Mouse (Mus musculus): ENCODE results near the gene Trio. TPM values are rescaled to one million over a fixed set of nuclear protein-coding genes. Genes with fewer than 3 reads are reported as not detected.

Trio gene
- polyA plus RNA-seq, 1 experiment from 2014 or later = 28.9 TPM

DNA sequence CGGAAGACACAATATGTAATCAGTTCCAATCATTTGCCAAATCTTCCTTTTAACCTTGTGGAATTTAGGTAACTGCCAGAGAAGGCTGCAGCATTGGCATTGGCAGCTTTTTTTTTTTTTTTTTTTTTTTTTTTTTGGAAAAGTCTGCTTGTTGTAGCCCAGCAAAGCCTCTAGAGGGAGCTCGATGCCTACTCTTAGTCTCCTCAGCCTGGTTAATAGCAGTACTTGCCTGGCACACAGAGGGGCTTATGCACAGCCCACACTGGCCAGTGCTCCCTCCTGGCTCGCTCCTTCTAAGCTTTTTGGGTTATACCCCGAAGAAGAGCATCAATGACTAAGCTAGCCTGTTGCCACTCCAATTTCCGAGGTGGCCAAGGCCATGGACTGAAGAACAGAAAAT lies 106.1 kb downstream of the Trio start:
- H3K4me3 ChIP-seq (ENCODE audit: low read depth, low read length) = no peak overlapping the region
- no peaks in the 10 kb centered on the region for H3K27me3 ChIP-seq (ENCODE audit: insufficient read depth, low read length)
- no peak overlapping the region for H3K4me2 ChIP-seq
- TF ChIP-seq CTCF (IDR thresholded peaks at IDR 0.05; ENCODE audit: low read depth) = peak; percentile 75
- H3K9me3 ChIP-seq (ENCODE audit: low read depth, low read length) = no peaks in the 10 kb centered on the region
- peak; percentile 84 for DNase-seq
- H3K27ac ChIP-seq (ENCODE audit: low read depth) = no peak overlapping the region
- ATAC-seq (ENCODE audit: insufficient read depth) = peak; percentile 80
- 14% methylated on average over 5 of the region's 5 CpGs for WGBS
- peaks cover 14% of the 10 kb centered on the region for H3K4me1 ChIP-seq (ENCODE audit: insufficient read depth)
- peaks cover 6% of the 10 kb centered on the region; the same call in 1 of the 2 replicates for H3K36me3 ChIP-seq (ENCODE audit: insufficient read depth)
- H3K9ac ChIP-seq = no peak overlapping the region

DNA sequence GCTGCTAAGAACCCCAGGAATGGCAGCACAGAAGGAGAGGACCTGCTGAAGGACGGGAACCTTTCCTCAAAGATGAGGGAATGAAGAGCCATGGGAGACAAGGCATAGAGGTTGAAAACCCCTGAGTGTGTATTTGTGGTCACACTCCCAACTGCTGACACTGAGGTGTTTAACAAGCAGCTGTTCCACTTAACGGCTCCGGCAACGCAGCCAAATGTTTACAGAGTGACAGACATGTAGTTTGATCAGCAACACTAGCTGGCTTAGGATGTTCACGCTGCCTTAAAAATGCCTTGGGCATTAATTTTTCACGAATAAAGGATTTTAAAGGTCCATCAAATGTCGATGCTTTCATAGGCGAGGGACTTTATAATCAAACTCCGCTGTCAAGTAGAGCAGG lies 106.8 kb downstream of the Trio start:
- no peak overlapping the region for H3K4me2 ChIP-seq
- no peak overlapping the region for H3K9ac ChIP-seq
- DNase-seq (no peak), ATAC-seq (ENCODE audit: insufficient read depth) (no peak)
- H3K27me3 ChIP-seq (ENCODE audit: insufficient read depth, low read length) = no peaks in the 10 kb centered on the region
- 62% methylated on average over 9 of the region's 9 CpGs for WGBS
- no peak for TF ChIP-seq CTCF (IDR thresholded peaks at IDR 0.05; ENCODE audit: low read depth)
- H3K4me1 ChIP-seq (ENCODE audit: insufficient read depth) = peaks cover 10% of the 10 kb centered on the region
- peaks cover 6% of the 10 kb centered on the region; the same call in 1 of the 2 replicates for H3K36me3 ChIP-seq (ENCODE audit: insufficient read depth)
- no peaks in the 10 kb centered on the region for H3K9me3 ChIP-seq (ENCODE audit: low read depth, low read length)
- H3K27ac ChIP-seq (ENCODE audit: low read depth) = no peak overlapping the region
- no peak overlapping the region for H3K4me3 ChIP-seq (ENCODE audit: low read depth, low read length)

- Histone ChIP-seq H3K9me3 (ENCODE audit: low read depth, low read length) (no peaks in the 10 kb centered on the region), H3K27ac (ENCODE audit: low read depth) (no peak overlapping the region), H3K4me1 (ENCODE audit: insufficient read depth) (no peaks in the 10 kb centered on the region), H3K27me3 (ENCODE audit: insufficient read depth, low read length) (no peaks in the 10 kb centered on the region), H3K36me3 (ENCODE audit: insufficient read depth) (peaks cover 6% of the 10 kb centered on the region; the same call in 1 of the 2 replicates), H3K4me3 (ENCODE audit: low read depth, low read length) (no peak overlapping the region), H3K4me2 (no peak overlapping the region), H3K9ac (no peak overlapping the region)
- 52% methylated on average over 4 of the region's 4 CpGs for WGBS
- DNase-seq (no peak), ATAC-seq (ENCODE audit: insufficient read depth) (no peak)
- TF ChIP-seq CTCF (IDR thresholded peaks at IDR 0.05; ENCODE audit: low read depth) = peak; percentile 41
Measured at GRCm38 (mm10) chr15:27916204-27916603, 109.4 kb downstream of the Trio start.

DNA sequence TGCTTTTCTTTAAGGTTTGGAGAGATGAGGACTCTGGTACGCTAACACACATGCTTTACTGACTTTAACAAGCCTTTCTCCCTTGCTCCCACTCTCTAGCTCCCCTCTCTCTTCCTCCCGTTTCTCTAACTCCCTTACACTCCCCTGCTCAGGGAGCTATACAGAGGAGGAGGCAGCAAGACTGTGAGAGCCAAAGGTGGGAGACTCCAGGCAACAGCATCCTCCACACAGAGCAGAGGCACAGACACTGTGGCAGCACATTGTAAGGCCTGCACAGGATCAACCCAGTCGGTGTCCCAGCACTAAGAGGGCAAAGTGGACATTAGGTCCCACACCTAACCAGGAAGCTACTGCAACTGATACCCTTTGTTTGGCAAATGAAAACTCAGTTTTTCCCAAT lies 112.6 kb downstream of the Trio start:
- 72% methylated on average over 3 of the region's 3 CpGs for WGBS
- Histone ChIP-seq H3K9ac (no peak overlapping the region), H3K9me3 (ENCODE audit: low read depth, low read length) (no peaks in the 10 kb centered on the region), H3K4me2 (no peak overlapping the region), H3K27ac (ENCODE audit: low read depth) (no peak overlapping the region), H3K4me1 (ENCODE audit: insufficient read depth) (no peaks in the 10 kb centered on the region), H3K36me3 (ENCODE audit: insufficient read depth) (peaks cover 3% of the 10 kb centered on the region; the same call in 1 of the 2 replicates), H3K27me3 (ENCODE audit: insufficient read depth, low read length) (no peaks in the 10 kb centered on the region), H3K4me3 (ENCODE audit: low read depth, low read length) (no peak overlapping the region)
- ATAC-seq (ENCODE audit: insufficient read depth) (no peak), DNase-seq (no peak)
- no peak for TF ChIP-seq CTCF (IDR thresholded peaks at IDR 0.05; ENCODE audit: low read depth)

GRCm38 (mm10) chr15:27911196-27911595 lies 114.5 kb downstream of the Trio start:
- no peak for ATAC-seq (ENCODE audit: insufficient read depth)
- Histone ChIP-seq H3K4me2 (no peak overlapping the region), H3K27ac (ENCODE audit: low read depth) (no peak overlapping the region), H3K4me1 (ENCODE audit: insufficient read depth) (no peaks in the 10 kb centered on the region), H3K27me3 (ENCODE audit: insufficient read depth, low read length) (no peaks in the 10 kb centered on the region), H3K9ac (no peak overlapping the region), H3K4me3 (ENCODE audit: low read depth, low read length) (no peak overlapping the region), H3K36me3 (ENCODE audit: insufficient read depth) (peaks cover 3% of the 10 kb centered on the region; the same call in 1 of the 2 replicates), H3K9me3 (ENCODE audit: low read depth, low read length) (no peaks in the 10 kb centered on the region)
- WGBS = 68% methylated on average over 9 of the region's 9 CpGs
- DNase-seq = no peak
- no peak for TF ChIP-seq CTCF (IDR thresholded peaks at IDR 0.05; ENCODE audit: low read depth)

- Histone ChIP-seq H3K36me3 (ENCODE audit: insufficient read depth) (peaks cover 3% of the 10 kb centered on the region; the same call in 1 of the 2 replicates), H3K4me3 (ENCODE audit: low read depth, low read length) (no peak overlapping the region), H3K27ac (ENCODE audit: low read depth) (no peak overlapping the region), H3K4me2 (no peak overlapping the region), H3K9me3 (ENCODE audit: low read depth, low read length) (no peaks in the 10 kb centered on the region), H3K4me1 (ENCODE audit: insufficient read depth) (no peaks in the 10 kb centered on the region), H3K27me3 (ENCODE audit: insufficient read depth, low read length) (no peaks in the 10 kb centered on the region), H3K9ac (no peak overlapping the region)
- 89% methylated on average over 7 of the region's 7 CpGs for WGBS
- no peak for DNase-seq
- no peak for ATAC-seq (ENCODE audit: insufficient read depth)
- no peak for TF ChIP-seq CTCF (IDR thresholded peaks at IDR 0.05; ENCODE audit: low read depth)
Measured at GRCm38 (mm10) chr15:27910179-27910578, 115.5 kb downstream of the Trio start.

GRCm38 (mm10) chr15:27907649-27908048 lies 118.0 kb downstream of the Trio start:
- no peak for TF ChIP-seq CTCF (IDR thresholded peaks at IDR 0.05; ENCODE audit: low read depth)
- DNase-seq = no peak
- H3K4me3 ChIP-seq (ENCODE audit: low read depth, low read length) = no peak overlapping the region
- H3K4me2 ChIP-seq = no peak overlapping the region
- H3K9me3 ChIP-seq (ENCODE audit: low read depth, low read length) = no peaks in the 10 kb centered on the region
- ATAC-seq (ENCODE audit: insufficient read depth) = no peak
- H3K27me3 ChIP-seq (ENCODE audit: insufficient read depth, low read length) = no peaks in the 10 kb centered on the region
- WGBS = 51% methylated on average over 5 of the region's 5 CpGs
- peaks cover 12% of the 10 kb centered on the region; the same call in 1 of the 2 replicates for H3K36me3 ChIP-seq (ENCODE audit: insufficient read depth)
- H3K4me1 ChIP-seq (ENCODE audit: insufficient read depth) = no peaks in the 10 kb centered on the region
- no peak overlapping the region for H3K27ac ChIP-seq (ENCODE audit: low read depth)
- no peak overlapping the region for H3K9ac ChIP-seq

DNA sequence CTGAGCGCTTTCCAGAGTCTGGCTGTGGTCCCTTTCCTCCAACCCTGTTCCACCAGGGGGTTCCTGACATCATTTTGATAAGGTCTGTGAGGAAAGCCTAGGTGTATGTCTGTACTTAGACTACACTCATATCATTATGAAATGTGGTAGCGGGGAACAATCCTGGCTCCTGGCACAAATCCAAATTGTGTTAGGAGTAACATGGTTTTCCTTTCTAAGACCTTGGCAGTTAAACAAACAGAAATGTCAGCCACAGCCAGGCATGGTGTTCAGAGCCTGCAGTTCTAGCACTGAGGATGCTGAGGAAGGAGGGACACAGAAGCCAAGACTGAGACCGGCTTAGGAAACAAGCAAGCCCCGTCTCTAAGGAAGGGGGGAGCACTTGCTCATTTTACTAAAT lies 119.2 kb downstream of the Trio start:
- no peak for TF ChIP-seq CTCF (IDR thresholded peaks at IDR 0.05; ENCODE audit: low read depth)
- ATAC-seq (ENCODE audit: insufficient read depth) = peak; percentile 32; the same call in 1 of the 2 replicates
- Histone ChIP-seq H3K4me1 (ENCODE audit: insufficient read depth) (no peaks in the 10 kb centered on the region), H3K9ac (no peak overlapping the region), H3K4me2 (no peak overlapping the region), H3K4me3 (ENCODE audit: low read depth, low read length) (no peak overlapping the region), H3K27me3 (ENCODE audit: insufficient read depth, low read length) (no peaks in the 10 kb centered on the region), H3K36me3 (ENCODE audit: insufficient read depth) (peaks cover 21% of the 10 kb centered on the region; the same call in 1 of the 2 replicates), H3K9me3 (ENCODE audit: low read depth, low read length) (no peaks in the 10 kb centered on the region), H3K27ac (ENCODE audit: low read depth) (no peak overlapping the region)
- 40% methylated on average over 4 of the region's 4 CpGs for WGBS
- DNase-seq = peak; percentile 70
